In genomic region chr14:79482747-79483355, GRCm38 (mm10) we compare ENCODE assay signal across 9 mouse cellular contexts. TPM values are rescaled to one million over a fixed set of nuclear protein-coding genes. Genes with fewer than 3 reads are reported as not detected.
A peak's percentile ranks its signal among the peaks of the same experiment; 100 is the strongest.
DNase-seq lines count a peak whose midpoint lies in the region; ATAC-seq and TF ChIP-seq lines count a peak whose summit lies in the region.
"Had no signal": no experiment of that assay in that cellular context is flagged by ENCODE, and none has a peak within 500 bp of the region (broad histone marks: within the 10 kb centered on the region; RNA-seq: fewer than 3 reads in every experiment).

No protein-coding gene starts in this region.

- H3K27ac ChIP-seq in bone marrow macrophage, adult 2 months (ENCODE audit: insufficient read depth, low read depth, low read length) = peak overlapping the region; percentile 97
- H3K27ac ChIP-seq in heart, embryonic 14.5 days (replicated peaks in 1 of 2; ENCODE audit: control insufficient read depth in 1 of 2, insufficient read depth in 1 of 2, low read depth in 2 of 2, low read length in 2 of 2) = peak overlapping the region; percentile 99 to 100; a peak in 3 of 4 replicates
- peak overlapping the region; percentile 100 for H3K27ac ChIP-seq in limb, embryonic 12.5 days
- peak overlapping the region; percentile 100 for H3K27ac ChIP-seq in neural tube, embryonic 15.5 days (replicated peaks)

- peaks cover 11% of the 10 kb centered on the region for H3K36me3 ChIP-seq in heart, embryonic 14.5 days (ENCODE audit: control insufficient read depth, insufficient read depth, low read length)
- H3K36me3 ChIP-seq in limb, embryonic 12.5 days = peaks cover 13% of the 10 kb centered on the region
- 0 out of 2 replicates have a peak, but pooled peaks cover 2% of the 10 kb centered on the region for H3K36me3 ChIP-seq in neural tube, embryonic 15.5 days

- no peaks in the 10 kb centered on the region for H3K9me3 ChIP-seq in heart, embryonic 14.5 days (ENCODE audit: control insufficient read depth, low read length)
- no peaks in the 10 kb centered on the region for H3K9me3 ChIP-seq in limb, embryonic 12.5 days
- H3K9me3 ChIP-seq in neural tube, embryonic 15.5 days (replicated peaks) = no peaks in the 10 kb centered on the region

- TF ChIP-seq CTCF in bone marrow macrophage, adult 2 months (IDR thresholded peaks at IDR 0.05; ENCODE audit: low read depth, low read length) = no peak; the same call in 1 of the 2 replicates

- H3K9ac ChIP-seq in heart, embryonic 14.5 days (ENCODE audit: low read length) = peak overlapping the region; percentile 98
- H3K9ac ChIP-seq in limb, embryonic 12.5 days (replicated peaks) = peak overlapping the region; percentile 98
- peak overlapping the region; percentile 97 for H3K9ac ChIP-seq in neural tube, embryonic 15.5 days (replicated peaks)

- WGBS in heart, embryonic 14.5 days = 30% methylated on average over 15 of the region's 15 CpGs
- WGBS in limb, embryonic 12.5 days = 15% methylated on average over 15 of the region's 15 CpGs
- WGBS in neural tube, embryonic 15.5 days = 21% methylated on average over 15 of the region's 15 CpGs

- no peak for TF ChIP-seq POLR2A in bone marrow macrophage, adult 2 months (IDR thresholded peaks at IDR 0.05; ENCODE audit: borderline replicate concordance, low read depth, low read length)

- H3K4me1 ChIP-seq in bone marrow macrophage, adult 2 months (ENCODE audit: control insufficient read depth, insufficient read depth, low read length) = peaks cover 29% of the 10 kb centered on the region
- H3K4me1 ChIP-seq in heart, embryonic 14.5 days (ENCODE audit: control insufficient read depth in 2 of 2, insufficient read depth in 2 of 2, low read length in 2 of 2) = peaks cover 26 to 44% of the 10 kb centered on the region in 2 experiments
- H3K4me1 ChIP-seq in limb, embryonic 12.5 days (replicated peaks) = peaks cover 50% of the 10 kb centered on the region
- peaks cover 42% of the 10 kb centered on the region for H3K4me1 ChIP-seq in neural tube, embryonic 15.5 days

- no peak for ATAC-seq in heart, embryonic 14.5 days (ENCODE audit: insufficient number of reproducible peaks, insufficient read depth, low FRiP score, low read depth)
- ATAC-seq in limb, embryonic 12.5 days (ENCODE audit: insufficient number of reproducible peaks, insufficient read depth, low FRiP score, low TSS enrichment, low read depth) = no peak
- no peak for ATAC-seq in neural tube, embryonic 15.5 days (ENCODE audit: low FRiP score)
- ATAC-seq in frontal cortex, adult (ENCODE audit: low TSS enrichment) = no peak

- peak overlapping the region; percentile 85 for H3K4me2 ChIP-seq in heart, embryonic 14.5 days (ENCODE audit: low read length)
- peak overlapping the region; percentile 71 for H3K4me2 ChIP-seq in limb, embryonic 12.5 days
- peak overlapping the region; percentile 65 for H3K4me2 ChIP-seq in neural tube, embryonic 15.5 days

- peak overlapping the region; percentile 96 for H3K4me3 ChIP-seq in bone marrow macrophage, adult 2 months (ENCODE audit: insufficient read depth, low read length)
- H3K4me3 ChIP-seq in heart, embryonic 14.5 days (ENCODE audit: control insufficient read depth in 1 of 2, insufficient read depth in 1 of 2, low read depth in 1 of 2, low read length in 2 of 2) = peak overlapping the region; percentile 68 to 95
- peak overlapping the region; percentile 90 for H3K4me3 ChIP-seq in limb, embryonic 12.5 days (replicated peaks)
- peak overlapping the region; percentile 98 for H3K4me3 ChIP-seq in neural tube, embryonic 15.5 days (replicated peaks)

- H3K27me3 ChIP-seq in heart, embryonic 14.5 days (ENCODE audit: control insufficient read depth, insufficient read depth, low read length) = no peaks in the 10 kb centered on the region
- H3K27me3 ChIP-seq in limb, embryonic 12.5 days = no peaks in the 10 kb centered on the region
- no peaks in the 10 kb centered on the region for H3K27me3 ChIP-seq in neural tube, embryonic 15.5 days (replicated peaks)
- H3K27me3 ChIP-seq: Patski had no signal

- peak; percentile 11 for DNase-seq in embryo, embryonic 10 days (ENCODE audit: low spot score)
- no peak for DNase-seq in embryo, embryonic 9.5 days (ENCODE audit: extremely low spot score)
- DNase-seq in natural killer cell, adult 2 months (ENCODE audit: low spot score in 2 of 2) = no peak

RNA-seq across cellular contexts. Expression of gene Wbp4, which starts 1.5 kb away (rescaled TPM):
- 41.3 and 55.2 TPM in 2 replicates for polyA plus RNA-seq in bone marrow macrophage, adult 2 months (2012; ENCODE audit: insufficient read depth, insufficient read length, missing spikeins)
- polyA plus RNA-seq in heart, embryonic 14.5 days (2014; fragmentation: Nextera tagmentation; extraction: Ambion mirVana) = 27.0 and 29.2 TPM in 2 replicates
- 48.6 and 53.2 TPM in 2 replicates for polyA plus RNA-seq in limb, embryonic 12.5 days (2016; fragmentation: Nextera tagmentation; extraction: Ambion mirVana)
- 40.0 and 41.8 TPM in 2 replicates for polyA plus RNA-seq in neural tube, embryonic 15.5 days (2015; fragmentation: Nextera tagmentation; extraction: Ambion mirVana)

RNA-seq across cellular contexts. Expression of gene Elf1, which starts 1.9 kb away (rescaled TPM):
- polyA plus RNA-seq in bone marrow macrophage, adult 2 months (2012; ENCODE audit: insufficient read depth, insufficient read length, missing spikeins) = 69.9 and 74.0 TPM in 2 replicates
- polyA plus RNA-seq in heart, embryonic 14.5 days (2014; fragmentation: Nextera tagmentation; extraction: Ambion mirVana) = 11.0 and 12.0 TPM in 2 replicates
- polyA plus RNA-seq in limb, embryonic 12.5 days (2016; fragmentation: Nextera tagmentation; extraction: Ambion mirVana) = 8.8 and 10.2 TPM in 2 replicates
- polyA plus RNA-seq in neural tube, embryonic 15.5 days (2015; fragmentation: Nextera tagmentation; extraction: Ambion mirVana) = 2.5 and 9.7 TPM in 2 replicates

RNA-seq across cellular contexts. Expression of gene Kbtbd6, which starts 31.2 kb away (rescaled TPM):
- polyA plus RNA-seq in bone marrow macrophage, adult 2 months (2012; ENCODE audit: insufficient read depth, insufficient read length, missing spikeins) = 0.50 and 1.0 TPM in 2 replicates
- polyA plus RNA-seq in heart, embryonic 14.5 days (2014; fragmentation: Nextera tagmentation; extraction: Ambion mirVana) = 1.4 and 1.7 TPM in 2 replicates
- polyA plus RNA-seq in limb, embryonic 12.5 days (2016; fragmentation: Nextera tagmentation; extraction: Ambion mirVana) = 4.3 and 4.8 TPM in 2 replicates
- 1.6 and 2.2 TPM in 2 replicates for polyA plus RNA-seq in neural tube, embryonic 15.5 days (2015; fragmentation: Nextera tagmentation; extraction: Ambion mirVana)

RNA-seq across cellular contexts. Expression of gene Kbtbd7, which starts 56.5 kb away (rescaled TPM):
- polyA plus RNA-seq in bone marrow macrophage, adult 2 months (2012; ENCODE audit: insufficient read depth, insufficient read length, missing spikeins) = 6.5 and 8.7 TPM in 2 replicates
- polyA plus RNA-seq in heart, embryonic 14.5 days (2014; fragmentation: Nextera tagmentation; extraction: Ambion mirVana) = 9.4 and 10.8 TPM in 2 replicates
- 18.3 and 19.6 TPM in 2 replicates for polyA plus RNA-seq in limb, embryonic 12.5 days (2016; fragmentation: Nextera tagmentation; extraction: Ambion mirVana)
- 16.3 and 17.6 TPM in 2 replicates for polyA plus RNA-seq in neural tube, embryonic 15.5 days (2015; fragmentation: Nextera tagmentation; extraction: Ambion mirVana)
